Comparison of ENCODE assay signal across 30 mouse cellular contexts in genomic region chr17:50872600-50872999, GRCm38 (mm10).
DNase-seq lines count a peak whose midpoint lies in the region; ATAC-seq and TF ChIP-seq lines count a peak whose summit lies in the region.
"Had no signal": no experiment of that assay in that cellular context is flagged by ENCODE, and none has a peak within 500 bp of the region (broad histone marks: within the 10 kb centered on the region; RNA-seq: fewer than 3 reads in every experiment).

No protein-coding gene starts in this region.

- no peak overlapping the region for H3K27ac ChIP-seq in lung, postnatal 0 days (ENCODE audit: low read length)
- 0 out of 2 replicates have a peak overlapping the region, but pooled peaks have one; percentile 12 for H3K27ac ChIP-seq in bone marrow macrophage, adult 2 months (ENCODE audit: insufficient read depth, low read depth, low read length)
- H3K27ac ChIP-seq in intestine, embryonic 15.5 days, result no peak overlapping the region
- H3K27ac ChIP-seq in stomach, postnatal 0 days (replicated peaks), result no peak overlapping the region
- H3K27ac ChIP-seq: embryonic facial prominence, embryonic 12.5 days; embryonic facial prominence, embryonic 15.5 days; heart, embryonic 15.5 days; hindbrain, embryonic 10.5 days; hindbrain, embryonic 13.5 days had no signal

- WGBS in lung, postnatal 0 days, result 88% methylated on average over 4 of the region's 4 CpGs
- 83% methylated on average over 4 of the region's 4 CpGs for WGBS in intestine, embryonic 15.5 days
- WGBS in stomach, postnatal 0 days, result 83% methylated on average over 4 of the region's 4 CpGs

- DNase-seq in lung, postnatal 0 days (ENCODE audit: low spot score), result peak; percentile 32
- no peak for DNase-seq in lung, postnatal 14 days
- DNase-seq in 416B (ENCODE audit: low read depth), result peak; percentile 64
- no peak for DNase-seq in stomach, postnatal 0 days (ENCODE audit: low spot score)
- DNase-seq in urinary bladder, postnatal 36 days (ENCODE audit: low spot score in 2 of 2), result no peak
- DNase-seq: adrenal gland, postnatal 10 days; adrenal gland, postnatal 36 days; cerebellum, adult 11 months; cerebellum, adult 2 months; cerebellum, adult 9-11 months; cerebellum, postnatal 25 days; forebrain, postnatal 0 days; gastrocnemius, postnatal 10 days; gastrocnemius, postnatal 36 days; heart, adult 18-20 months; heart, postnatal 10 days; heart, postnatal 36 days had no signal

- no peak overlapping the region for H3K9ac ChIP-seq in lung, postnatal 0 days (replicated peaks; ENCODE audit: low read depth)
- no peak overlapping the region for H3K9ac ChIP-seq in intestine, embryonic 15.5 days
- no peak overlapping the region for H3K9ac ChIP-seq in stomach, postnatal 0 days (ENCODE audit: low read length)
- H3K9ac ChIP-seq: embryonic facial prominence, embryonic 12.5 days; embryonic facial prominence, embryonic 15.5 days; forebrain, postnatal 0 days; heart, embryonic 12.5 days; heart, embryonic 15.5 days; hindbrain, embryonic 13.5 days had no signal

- H3K4me3 ChIP-seq in lung, postnatal 0 days (ENCODE audit: low read depth, low read length), result no peak overlapping the region
- H3K4me3 ChIP-seq in bone marrow macrophage, adult 2 months (ENCODE audit: insufficient read depth, low read length), result no peak overlapping the region
- H3K4me3 ChIP-seq in intestine, embryonic 15.5 days (replicated peaks), result no peak overlapping the region
- H3K4me3 ChIP-seq in stomach, postnatal 0 days (ENCODE audit: low read depth, low read length), result no peak overlapping the region
- H3K4me3 ChIP-seq: embryonic facial prominence, embryonic 12.5 days; embryonic facial prominence, embryonic 15.5 days; heart, embryonic 12.5 days; heart, embryonic 15.5 days; hindbrain, embryonic 10.5 days; hindbrain, embryonic 13.5 days had no signal

- no peak for TF ChIP-seq EP300 in lung, postnatal 0 days (IDR thresholded peaks at IDR 0.05)
- no peak for TF ChIP-seq EP300 in stomach, postnatal 0 days (optimal IDR thresholded peaks at IDR 0.05)

- no peaks in the 10 kb centered on the region for H3K36me3 ChIP-seq in lung, postnatal 0 days (ENCODE audit: insufficient read depth, low read length)
- H3K36me3 ChIP-seq in intestine, embryonic 15.5 days, result no peaks in the 10 kb centered on the region
- H3K36me3 ChIP-seq in stomach, postnatal 0 days (ENCODE audit: control insufficient read depth, insufficient read depth, low read length), result no peaks in the 10 kb centered on the region
- H3K36me3 ChIP-seq: embryonic facial prominence, embryonic 12.5 days; embryonic facial prominence, embryonic 15.5 days; heart, embryonic 12.5 days; heart, embryonic 15.5 days; hindbrain, embryonic 10.5 days; hindbrain, embryonic 13.5 days had no signal

- TF ChIP-seq POLR2A in bone marrow macrophage, adult 2 months (IDR thresholded peaks at IDR 0.05; ENCODE audit: borderline replicate concordance, low read depth, low read length), result no peak

- no peaks in the 10 kb centered on the region for H3K4me1 ChIP-seq in lung, postnatal 0 days (ENCODE audit: insufficient read depth, low read depth, low read length)
- peaks cover 18% of the 10 kb centered on the region for H3K4me1 ChIP-seq in bone marrow macrophage, adult 2 months (ENCODE audit: control insufficient read depth, insufficient read depth, low read length)
- H3K4me1 ChIP-seq in intestine, embryonic 15.5 days (replicated peaks), result no peaks in the 10 kb centered on the region
- no peaks in the 10 kb centered on the region for H3K4me1 ChIP-seq in stomach, postnatal 0 days (replicated peaks; ENCODE audit: control insufficient read depth, insufficient read depth)
- H3K4me1 ChIP-seq: embryonic facial prominence, embryonic 12.5 days; embryonic facial prominence, embryonic 15.5 days; heart, embryonic 12.5 days; heart, embryonic 15.5 days; hindbrain, embryonic 10.5 days; hindbrain, embryonic 13.5 days had no signal

- H3K4me2 ChIP-seq in lung, postnatal 0 days (replicated peaks; ENCODE audit: low read depth, low read length), result no peak overlapping the region
- H3K4me2 ChIP-seq in intestine, embryonic 15.5 days (replicated peaks), result no peak overlapping the region
- H3K4me2 ChIP-seq in stomach, postnatal 0 days (replicated peaks; ENCODE audit: low read depth), result no peak overlapping the region
- H3K4me2 ChIP-seq: embryonic facial prominence, embryonic 12.5 days; embryonic facial prominence, embryonic 15.5 days; heart, embryonic 12.5 days; heart, embryonic 15.5 days; hindbrain, embryonic 13.5 days had no signal

- no peaks in the 10 kb centered on the region for H3K27me3 ChIP-seq in lung, postnatal 0 days (replicated peaks; ENCODE audit: insufficient read depth, low read length)
- H3K27me3 ChIP-seq in intestine, embryonic 15.5 days (replicated peaks), result no peaks in the 10 kb centered on the region
- H3K27me3 ChIP-seq in stomach, postnatal 0 days (ENCODE audit: control insufficient read depth, insufficient read depth, low read length), result no peaks in the 10 kb centered on the region
- H3K27me3 ChIP-seq: embryonic facial prominence, embryonic 12.5 days; embryonic facial prominence, embryonic 15.5 days; heart, embryonic 12.5 days; heart, embryonic 15.5 days; hindbrain, embryonic 13.5 days had no signal

- TF ChIP-seq CTCF in lung, postnatal 0 days (IDR thresholded peaks at IDR 0.05), result no peak
- no peak for TF ChIP-seq CTCF in bone marrow macrophage, adult 2 months (IDR thresholded peaks at IDR 0.05; ENCODE audit: low read depth, low read length)
- TF ChIP-seq CTCF in stomach, postnatal 0 days (IDR thresholded peaks at IDR 0.05; ENCODE audit: low read depth), result no peak

- no peaks in the 10 kb centered on the region for H3K9me3 ChIP-seq in lung, postnatal 0 days (ENCODE audit: low read length)
- H3K9me3 ChIP-seq in intestine, embryonic 15.5 days, result no peaks in the 10 kb centered on the region
- no peaks in the 10 kb centered on the region for H3K9me3 ChIP-seq in stomach, postnatal 0 days (ENCODE audit: control insufficient read depth, low read length)
- H3K9me3 ChIP-seq: embryonic facial prominence, embryonic 12.5 days; embryonic facial prominence, embryonic 15.5 days; heart, embryonic 12.5 days; heart, embryonic 15.5 days; hindbrain, embryonic 10.5 days; hindbrain, embryonic 13.5 days had no signal

- no peak for ATAC-seq in lung, postnatal 0 days
- peak; percentile 84 for ATAC-seq in megakaryocyte, adult 5-6 weeks (ENCODE audit: poor library complexity, severe bottlenecking)
- ATAC-seq in intestine, embryonic 15.5 days, result no peak
- no peak for ATAC-seq in stomach, postnatal 0 days (ENCODE audit: low FRiP score, low TSS enrichment)
- ATAC-seq: activated CD4-positive, CD25-positive, alpha-beta regulatory T cell, adult 4 months; CD4-positive, CD25-positive, alpha-beta regulatory T cell, adult 4 months; forebrain, embryonic 14.5 days; forebrain, postnatal 0 days; hindbrain, embryonic 16.5 days had no signal

Comparison
In these comparisons a context has a peak if more than half of its experiments do, and no peak if none do; other contexts are left out.
1. DNase-seq: peak in lung, postnatal 0 days (single experiment) and 416B (single experiment); none in lung, postnatal 14 days (single experiment), stomach, postnatal 0 days (single experiment) and urinary bladder, postnatal 36 days (0 of 2).